Mouse (Mus musculus): ENCODE results near the gene Gm4871. TPM values are rescaled to one million over a fixed set of nuclear protein-coding genes. Genes with fewer than 3 reads are reported as not detected.
"Not testable (repeated sequence)": the region's sequence is repeated elsewhere in the genome, so short reads cannot be mapped to it uniquely, and the experiment has no call there.

Gm4871 gene
- polyA plus RNA-seq, 1 experiment: not detected

DNA sequence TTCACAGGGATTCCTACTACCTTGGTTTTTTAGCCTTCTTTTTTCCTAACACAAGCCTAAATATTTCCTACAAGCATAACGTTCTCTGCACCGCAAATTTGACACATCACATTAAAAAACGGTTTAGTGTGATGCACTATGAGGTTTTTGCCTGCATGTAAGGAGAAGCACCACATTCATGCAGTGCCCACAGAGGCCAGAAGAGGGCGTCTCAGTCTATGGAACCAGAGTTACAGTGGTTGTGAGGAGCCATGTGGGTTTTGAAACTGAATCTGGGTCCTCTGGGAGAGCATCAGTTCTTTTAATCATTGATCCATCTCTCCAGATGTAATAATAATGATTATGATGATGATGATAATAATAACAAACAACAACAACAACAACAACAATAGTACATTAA, 9.1 kb upstream of the Gm4871 start:
- Histone ChIP-seq H3K4me3 (replicated peaks) (no peak overlapping the region), H3K4me1 (no peaks in the 10 kb centered on the region), H3K9me3 (peaks cover 8% of the 10 kb centered on the region), H3K27me3 (replicated peaks) (peaks cover 4% of the 10 kb centered on the region), H3K36me3 (replicated peaks; ENCODE audit: low read length) (no peaks in the 10 kb centered on the region)
- no peak for TF ChIP-seq FLI1 (IDR thresholded peaks at IDR 0.05; ENCODE audit: low read length)

DNA sequence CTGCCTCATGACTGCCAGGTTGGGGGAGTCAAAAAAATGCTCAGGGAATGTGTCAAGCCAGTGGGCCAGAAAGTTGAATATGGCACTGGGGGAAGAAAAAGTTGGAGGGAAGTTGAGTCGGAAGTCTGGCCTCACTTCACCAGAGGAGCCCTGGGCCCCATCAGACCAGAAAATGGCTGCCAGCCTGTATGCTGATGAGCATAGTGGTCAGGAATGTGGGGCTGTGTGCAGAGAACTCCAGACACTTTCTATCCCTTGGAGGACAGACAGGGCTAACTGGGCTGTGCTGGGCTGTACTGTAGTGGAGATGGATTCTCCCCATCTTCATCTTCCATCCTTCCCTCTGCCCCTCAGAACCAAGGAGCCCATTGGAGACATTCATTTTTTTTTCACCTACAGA, 2.1 kb downstream of the Gm4871 start:
- not testable (repeated sequence) for H3K27me3 ChIP-seq (replicated peaks); H3K4me3 ChIP-seq (replicated peaks); H3K36me3 ChIP-seq (replicated peaks; ENCODE audit: low read length); H3K4me1 ChIP-seq; H3K9me3 ChIP-seq

DNA sequence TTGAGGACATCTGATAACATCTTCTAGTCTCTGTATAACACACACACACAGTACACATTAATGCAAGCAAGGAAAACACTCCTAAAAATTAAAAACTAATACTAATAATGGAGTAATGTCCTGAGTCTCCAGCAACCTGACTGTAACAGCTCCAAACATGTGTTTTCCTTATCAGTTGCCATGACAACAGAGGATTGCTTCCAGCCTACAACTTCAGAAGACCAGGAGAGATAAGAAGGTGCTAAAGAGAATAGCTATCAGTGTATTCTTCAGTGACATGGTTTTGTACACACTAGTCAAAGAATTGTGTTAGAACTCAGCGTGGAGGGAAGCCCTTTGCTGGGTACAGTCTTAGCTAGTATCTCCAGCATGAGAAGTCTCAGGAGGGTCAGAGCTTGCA, 11.8 kb downstream of the Gm4871 start:
- not testable (repeated sequence) for H3K27me3 ChIP-seq (replicated peaks); H3K4me1 ChIP-seq; H3K9me3 ChIP-seq; H3K4me3 ChIP-seq (replicated peaks); H3K36me3 ChIP-seq (replicated peaks; ENCODE audit: low read length)

GRCm38 (mm10) chr5:145020254-145020653, 12.3 kb downstream of the Gm4871 start:
- not testable (repeated sequence) for H3K4me1 ChIP-seq; H3K4me3 ChIP-seq (replicated peaks); H3K36me3 ChIP-seq (replicated peaks; ENCODE audit: low read length); H3K9me3 ChIP-seq; H3K27me3 ChIP-seq (replicated peaks)

- H3K9me3 ChIP-seq; H3K4me3 ChIP-seq (replicated peaks); H3K36me3 ChIP-seq (replicated peaks; ENCODE audit: low read length); H3K27me3 ChIP-seq (replicated peaks); H3K4me1 ChIP-seq: not testable (repeated sequence)
Measured at GRCm38 (mm10) chr5:145016761-145017160, 15.8 kb downstream of the Gm4871 start.

DNA sequence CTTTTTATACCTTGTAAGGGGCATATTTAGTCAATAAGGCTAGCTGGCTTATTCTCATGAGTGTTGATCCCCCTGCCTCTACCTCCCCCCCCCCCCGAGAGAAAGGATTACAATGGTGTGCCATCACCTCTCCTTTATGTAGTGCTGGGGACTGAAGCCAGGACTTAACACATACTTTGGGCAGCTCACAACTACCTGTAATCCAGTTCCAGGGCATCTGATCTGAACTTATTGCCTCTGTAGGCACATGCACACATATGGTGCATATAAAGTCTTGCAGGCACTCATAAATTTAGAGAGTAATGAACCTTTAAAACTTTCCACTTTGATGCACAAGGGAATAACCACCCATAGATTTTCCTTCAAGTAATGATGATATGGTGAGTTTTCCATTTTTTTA, 18.3 kb downstream of the Gm4871 start:
- TF ChIP-seq FLI1 (IDR thresholded peaks at IDR 0.05; ENCODE audit: low read length) (no peak), GATA1 (IDR thresholded peaks at IDR 0.05; ENCODE audit: borderline replicate concordance, low read length) (no peak)
- Histone ChIP-seq H3K36me3 (replicated peaks; ENCODE audit: low read length) (no peaks in the 10 kb centered on the region), H3K9me3 (no peaks in the 10 kb centered on the region)

GRCm38 (mm10) chr5:145008878-145009659, 23.5 kb downstream of the Gm4871 start:
- no peaks in the 10 kb centered on the region for H3K36me3 ChIP-seq (replicated peaks; ENCODE audit: low read length)
- TF ChIP-seq GATA1 (IDR thresholded peaks at IDR 0.05; ENCODE audit: borderline replicate concordance, low read length) (no peak), FLI1 (IDR thresholded peaks at IDR 0.05; ENCODE audit: low read length) (no peak)
- peaks cover 13% of the 10 kb centered on the region for H3K27me3 ChIP-seq (replicated peaks)
- no peak overlapping the region for H3K4me3 ChIP-seq (replicated peaks)
- H3K9me3 ChIP-seq: no peaks in the 10 kb centered on the region
- H3K4me1 ChIP-seq: peaks cover 6% of the 10 kb centered on the region; the same call in 1 of the 2 replicates

More for the DNA sequence above, 18.3 kb downstream of the Gm4871 start:
- Histone ChIP-seq H3K4me1 (no peaks in the 10 kb centered on the region), H3K4me3 (replicated peaks) (no peak overlapping the region), H3K27me3 (replicated peaks) (peaks cover 10% of the 10 kb centered on the region)

- no peaks in the 10 kb centered on the region for H3K36me3 ChIP-seq (replicated peaks; ENCODE audit: low read length)
- peaks cover 6% of the 10 kb centered on the region; the same call in 1 of the 2 replicates for H3K4me1 ChIP-seq
- no peaks in the 10 kb centered on the region for H3K9me3 ChIP-seq
- TF ChIP-seq GATA1 (IDR thresholded peaks at IDR 0.05; ENCODE audit: borderline replicate concordance, low read length): no peak
- no peak for TF ChIP-seq FLI1 (IDR thresholded peaks at IDR 0.05; ENCODE audit: low read length)
- H3K4me3 ChIP-seq (replicated peaks): no peak overlapping the region
- peaks cover 11% of the 10 kb centered on the region for H3K27me3 ChIP-seq (replicated peaks)
Measured at GRCm38 (mm10) chr5:145005596-145005995, 27.0 kb downstream of the Gm4871 start.

GRCm38 (mm10) chr5:145004495-145004894, 28.1 kb downstream of the Gm4871 start:
- Histone ChIP-seq H3K4me1 (peaks cover 6% of the 10 kb centered on the region; the same call in 1 of the 2 replicates), H3K27me3 (replicated peaks) (peaks cover 9% of the 10 kb centered on the region), H3K36me3 (replicated peaks; ENCODE audit: low read length) (no peaks in the 10 kb centered on the region), H3K4me3 (replicated peaks) (no peak overlapping the region), H3K9me3 (no peaks in the 10 kb centered on the region)
- TF ChIP-seq GATA1 (IDR thresholded peaks at IDR 0.05; ENCODE audit: borderline replicate concordance, low read length) (no peak), FLI1 (IDR thresholded peaks at IDR 0.05; ENCODE audit: low read length) (no peak)

DNA sequence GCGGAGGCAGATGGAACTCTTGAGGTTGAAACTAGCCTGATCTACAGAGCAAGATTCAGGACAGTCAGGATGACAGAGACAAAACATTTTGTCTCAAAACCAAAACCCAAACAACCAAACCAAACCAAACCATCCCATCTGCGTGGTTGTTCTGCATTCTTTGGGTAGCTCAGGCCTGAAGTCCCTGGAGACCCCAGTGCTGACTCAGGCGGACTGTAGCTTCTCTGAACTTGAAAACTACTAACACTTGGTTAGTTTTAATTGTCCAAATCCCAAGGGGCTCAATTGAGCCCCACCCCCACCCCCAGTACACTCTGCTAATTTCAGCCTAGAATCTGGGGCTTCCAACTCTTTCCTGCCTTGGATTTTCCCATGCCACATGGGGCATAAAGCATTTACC, 29.2 kb downstream of the Gm4871 start:
- Histone ChIP-seq H3K9me3 (no peaks in the 10 kb centered on the region), H3K27me3 (replicated peaks) (peaks cover 5% of the 10 kb centered on the region), H3K36me3 (replicated peaks; ENCODE audit: low read length) (no peaks in the 10 kb centered on the region), H3K4me1 (peaks cover 6% of the 10 kb centered on the region; the same call in 1 of the 2 replicates), H3K4me3 (replicated peaks) (no peak overlapping the region)
- TF ChIP-seq FLI1 (IDR thresholded peaks at IDR 0.05; ENCODE audit: low read length) (no peak), GATA1 (IDR thresholded peaks at IDR 0.05; ENCODE audit: borderline replicate concordance, low read length) (no peak)

DNA sequence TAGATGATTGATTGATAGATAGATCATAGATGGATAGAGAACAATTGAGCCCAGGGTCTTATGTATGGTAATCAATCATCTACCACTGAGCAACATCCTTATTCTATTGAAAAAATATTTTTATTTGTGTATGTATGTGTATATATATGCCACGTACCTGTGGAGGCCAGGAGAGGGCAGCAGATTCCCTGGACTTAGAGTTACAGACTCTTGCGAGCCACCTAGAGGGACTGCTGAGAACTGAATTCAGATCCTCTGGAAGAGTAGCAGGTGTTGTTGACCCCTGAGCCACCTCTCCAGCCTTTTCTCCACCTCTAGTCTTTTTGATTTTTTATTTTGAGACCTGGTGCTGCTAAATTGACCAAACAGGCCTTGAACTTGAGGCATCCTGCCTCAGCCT, 34.1 kb downstream of the Gm4871 start:
- Histone ChIP-seq H3K4me3 (replicated peaks) (no peak overlapping the region), H3K27me3 (replicated peaks) (peaks cover 8% of the 10 kb centered on the region), H3K36me3 (replicated peaks; ENCODE audit: low read length) (no peaks in the 10 kb centered on the region), H3K9me3 (no peaks in the 10 kb centered on the region), H3K4me1 (no peaks in the 10 kb centered on the region)
- TF ChIP-seq FLI1 (IDR thresholded peaks at IDR 0.05; ENCODE audit: low read length) (no peak), GATA1 (IDR thresholded peaks at IDR 0.05; ENCODE audit: borderline replicate concordance, low read length) (no peak)
